Mouse (Mus musculus): ENCODE measurements around the gene Mbd4.

GRCm38 (mm10) chr6:115807464-115808195 is 45.5 kb downstream of the Mbd4 start:
- TF ChIP-seq CTCF (conservative IDR thresholded peaks at IDR 0.05; ENCODE audit: insufficient read depth, insufficient read length, low read depth, low read length) (no peak), POLR2A (IDR thresholded peaks at IDR 0.05; ENCODE audit: low read depth, low read length) (no peak)

All from kidney, adult 2 months (tissue).